Mouse (Mus musculus): Measurements from ENCODE around the gene Lad1.

Lad1 gene

GRCm38 (mm10) chr1:135844481-135844880 lies 26.1 kb downstream of the Lad1 start:
- peak; percentile 18 for DNase-seq (ENCODE audit: low read depth, low spot score)

- no peak for DNase-seq (ENCODE audit: low read depth, low spot score)
These were observed 28.2 kb downstream of the Lad1 start for GRCm38 (mm10) chr1:135846632-135847031.

- DNase-seq (ENCODE audit: low read depth, low spot score): no peak
These were observed 28.8 kb downstream of the Lad1 start for GRCm38 (mm10) chr1:135847139-135847562.

DNA sequence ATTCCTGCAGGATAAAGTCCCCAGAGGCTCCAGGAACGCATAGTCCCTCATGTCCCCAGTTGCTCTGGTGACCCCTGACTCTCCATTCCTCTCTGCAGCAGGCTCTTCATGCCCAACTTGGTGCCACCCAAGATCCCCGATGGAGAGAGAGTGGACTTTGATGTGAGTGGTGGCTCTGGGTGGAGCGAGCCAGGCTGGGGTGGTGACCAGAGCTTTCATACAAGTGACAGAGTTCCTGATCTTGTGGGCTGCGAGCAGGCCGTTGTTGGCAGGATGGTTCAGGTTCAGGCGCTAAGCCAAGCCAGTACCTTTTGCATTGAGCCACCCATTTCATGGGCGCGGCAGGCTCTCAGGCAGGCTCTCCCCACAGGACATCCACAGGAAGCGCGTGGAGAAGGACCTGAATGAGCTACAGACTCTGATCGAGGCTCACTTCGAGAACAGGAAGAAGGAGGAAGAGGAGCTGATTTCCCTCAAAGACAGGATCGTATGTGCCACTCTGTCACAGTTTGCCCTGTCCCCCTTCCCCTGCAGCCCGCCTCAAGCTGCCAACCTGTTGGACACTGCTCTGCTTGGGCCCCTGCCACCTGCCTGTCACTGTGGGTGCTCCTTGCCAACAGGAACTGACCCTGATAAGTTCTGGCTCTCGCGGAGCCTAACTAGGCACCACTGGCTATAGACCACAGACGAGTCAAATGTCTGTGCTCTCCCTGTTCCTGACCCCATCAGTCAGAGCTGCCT lies 29.4 kb downstream of the Lad1 start:
- DNase-seq (ENCODE audit: low read depth, low spot score): peak; percentile 24

GRCm38 (mm10) chr1:135850722-135851512 lies 32.5 kb downstream of the Lad1 start:
- peak; percentile 30 for DNase-seq (ENCODE audit: low read depth, low spot score)

- no peak for DNase-seq (ENCODE audit: low read depth, low spot score)
These were observed 33.8 kb downstream of the Lad1 start for GRCm38 (mm10) chr1:135852044-135852756.

GRCm38 (mm10) chr1:135853200-135853599 lies 34.8 kb downstream of the Lad1 start:
- no peak for DNase-seq (ENCODE audit: low read depth, low spot score)

DNA sequence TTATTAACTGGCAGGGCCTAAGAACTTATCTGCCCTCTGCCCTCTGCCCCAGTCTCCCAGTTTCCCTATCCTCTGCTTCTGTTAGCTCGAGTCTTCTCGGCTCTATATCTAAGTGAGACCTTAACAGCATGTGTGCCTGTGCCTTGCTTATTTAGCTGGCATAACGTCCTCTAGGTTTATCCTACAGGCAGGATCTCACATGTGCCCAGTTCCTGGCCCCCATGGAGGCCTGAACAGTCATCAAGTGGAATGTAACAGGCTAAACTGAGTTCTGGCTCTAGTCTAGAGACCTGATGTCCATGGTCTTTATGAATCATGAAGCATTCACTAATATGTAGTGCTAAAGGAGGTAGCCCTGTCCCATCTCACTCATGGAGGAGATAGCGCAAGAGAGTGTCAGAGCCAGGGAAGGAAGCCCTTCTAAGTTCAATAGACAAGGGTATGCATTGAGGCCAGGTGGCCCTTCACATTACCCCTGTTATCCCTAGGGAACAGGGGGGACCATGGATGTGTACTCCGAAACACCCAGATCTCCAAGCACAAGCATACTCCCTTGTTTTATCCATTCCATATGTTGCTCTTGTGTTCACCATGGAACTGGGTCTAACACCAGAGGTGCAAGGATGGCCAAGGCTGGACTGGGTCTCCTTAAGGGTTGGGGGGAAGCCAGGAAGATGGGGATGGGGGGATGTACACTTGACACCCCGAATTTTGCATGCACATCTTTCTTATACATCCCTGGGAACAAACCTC lies 36.4 kb downstream of the Lad1 start:
- DNase-seq (ENCODE audit: low read depth, low spot score): no peak

DNA sequence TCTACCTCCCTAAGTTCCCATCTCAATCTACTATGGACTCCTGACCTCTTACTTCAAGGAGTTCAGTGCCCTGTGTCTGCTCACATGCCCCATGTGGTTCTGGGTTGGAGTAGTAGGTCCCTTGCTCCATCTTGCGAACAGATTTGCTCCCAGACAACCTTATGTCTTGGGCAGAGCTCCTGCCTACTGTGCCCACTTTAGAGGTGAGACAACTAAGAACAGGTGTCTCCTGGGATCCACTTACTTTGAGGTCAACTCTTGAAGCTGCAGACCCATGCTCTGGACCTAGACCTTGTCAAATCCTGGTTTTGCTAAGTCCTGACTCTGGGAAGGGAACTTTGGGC lies 36.9 kb downstream of the Lad1 start:
- no peak for DNase-seq (ENCODE audit: low read depth, low spot score)

DNA sequence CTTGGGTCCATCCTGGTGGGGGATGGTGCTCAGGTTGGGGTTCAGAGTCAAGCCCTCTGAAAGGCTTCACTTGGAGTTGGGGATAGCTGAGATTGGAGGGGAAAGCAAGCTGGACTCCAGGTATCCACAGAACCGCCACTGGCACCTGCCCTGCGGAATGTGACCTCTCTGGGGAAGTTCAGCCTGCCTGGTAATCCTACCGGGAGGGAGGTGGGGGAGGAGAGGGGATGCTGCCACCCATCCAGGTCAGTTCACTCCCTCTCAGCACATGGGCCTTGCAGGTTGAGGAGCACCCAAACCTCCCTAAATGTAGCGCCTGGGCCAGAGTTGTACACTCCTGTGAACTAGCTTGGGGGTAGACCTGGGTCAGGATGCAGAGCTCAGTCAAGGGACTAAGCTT lies 37.7 kb downstream of the Lad1 start:
- no peak for DNase-seq (ENCODE audit: low read depth, low spot score)

- no peak for DNase-seq (ENCODE audit: low read depth, low spot score)
These were observed 38.9 kb downstream of the Lad1 start for GRCm38 (mm10) chr1:135857137-135857775.

GRCm38 (mm10) chr1:135858533-135858932 lies 40.1 kb downstream of the Lad1 start:
- DNase-seq (ENCODE audit: low read depth, low spot score): no peak

DNA sequence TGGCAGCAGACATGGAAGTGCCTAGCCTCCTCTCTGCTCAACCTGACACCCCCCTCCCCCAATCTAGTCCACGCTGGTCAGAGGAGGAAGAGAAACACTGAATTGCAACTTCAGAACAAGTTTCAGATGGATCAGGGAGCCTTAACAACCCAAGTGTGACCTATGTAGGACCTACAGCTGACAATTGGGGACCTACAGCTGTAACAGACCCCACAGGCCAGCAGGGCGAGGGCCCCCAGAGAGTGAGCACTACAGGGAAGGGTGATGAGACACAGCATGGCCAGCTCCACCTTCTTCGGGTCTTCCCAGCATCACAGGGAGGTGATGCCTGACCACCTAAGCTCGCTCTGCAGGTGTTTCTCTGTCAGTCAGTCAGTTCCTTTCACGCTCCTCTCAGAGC lies 42.7 kb downstream of the Lad1 start:
- no peak for DNase-seq (ENCODE audit: low read depth, low spot score)

DNA sequence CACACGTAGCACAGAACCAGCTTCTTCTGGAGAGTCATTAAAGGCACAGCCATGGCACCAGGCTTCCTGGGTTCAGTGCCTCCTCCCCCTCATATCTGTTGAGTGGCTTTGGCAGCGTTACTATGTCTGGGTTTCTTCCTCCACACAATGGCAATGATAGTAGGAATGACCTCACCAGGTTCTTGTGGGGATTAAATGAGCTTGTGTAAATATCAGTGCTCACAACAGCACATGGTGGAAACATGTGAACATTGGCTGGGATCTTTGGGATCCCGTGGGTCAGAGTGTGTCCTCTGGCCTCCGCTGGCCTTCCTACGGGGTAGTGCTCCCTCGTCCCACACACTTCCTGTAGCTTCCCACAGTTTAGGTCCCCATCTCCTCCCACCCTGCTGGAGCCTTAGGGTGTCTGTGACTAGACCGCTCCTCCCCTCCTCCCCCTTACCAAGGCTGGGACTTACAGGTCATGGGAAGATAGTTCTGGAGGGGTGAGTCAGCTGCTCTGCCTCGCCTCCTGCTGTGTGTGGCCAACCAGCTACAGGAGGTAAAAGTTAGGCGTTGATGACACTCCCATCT lies 43.7 kb downstream of the Lad1 start:
- peak; percentile 18 for DNase-seq (ENCODE audit: low read depth, low spot score)

- DNase-seq (ENCODE audit: low read depth, low spot score): no peak
These were observed 44.2 kb downstream of the Lad1 start for GRCm38 (mm10) chr1:135862561-135862960.

- DNase-seq (ENCODE audit: low read depth, low spot score): no peak
These were observed 45.5 kb downstream of the Lad1 start for GRCm38 (mm10) chr1:135863786-135864335.

DNA sequence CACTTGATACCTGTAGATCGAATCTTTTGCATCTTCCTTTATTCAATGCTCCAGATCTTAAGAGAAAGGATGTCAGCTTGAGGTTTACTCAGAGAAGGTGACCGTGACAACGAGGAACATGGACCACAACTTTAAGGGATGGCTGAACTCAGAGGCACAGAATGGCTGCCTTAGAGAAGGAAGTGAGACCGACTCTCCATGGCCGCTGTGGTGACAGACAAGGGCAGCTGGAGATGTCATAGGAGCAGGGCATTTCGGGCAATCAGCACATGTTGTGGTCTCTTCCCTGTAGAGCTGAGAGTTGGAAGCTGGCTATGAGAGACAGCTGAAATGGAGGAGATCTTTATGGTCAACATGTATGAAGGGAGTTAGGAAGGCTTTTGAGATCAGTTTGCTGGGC lies 46.4 kb downstream of the Lad1 start:
- DNase-seq (ENCODE audit: low read depth, low spot score): no peak

- DNase-seq (ENCODE audit: low read depth, low spot score): peak; percentile 51
These were observed 47.3 kb downstream of the Lad1 start for GRCm38 (mm10) chr1:135865518-135866194.

GRCm38 (mm10) chr1:135868570-135868969 lies 50.2 kb downstream of the Lad1 start:
- no peak for DNase-seq (ENCODE audit: low read depth, low spot score)

- DNase-seq (ENCODE audit: low read depth, low spot score): no peak
These were observed 54.6 kb downstream of the Lad1 start for GRCm38 (mm10) chr1:135872991-135873390.
